Mouse (Mus musculus): ENCODE results near the gene Kat7. TPM values are rescaled to one million over a fixed set of nuclear protein-coding genes. Genes with fewer than 3 reads are reported as not detected.

Kat7 gene
- not detected in 2 replicates for polyA plus RNA-seq (2012; ENCODE audit: insufficient read depth, insufficient read length, low replicate concordance, missing spikeins)

- under 1% methylated on average over 42 of the region's 42 CpGs for WGBS
- H3K4me3 ChIP-seq (ENCODE audit: insufficient read depth, low read depth, low read length) = peak within 1 kb of the TSS; percentile 79
- no peak for TF ChIP-seq CTCF (IDR thresholded peaks at IDR 0.05; ENCODE audit: insufficient read depth, low read depth, low read length)
- peak; percentile 46; the same call in 1 of the 2 replicates for TF ChIP-seq POLR2A (IDR thresholded peaks at IDR 0.05; ENCODE audit: insufficient read depth, low read depth, low read length)
- peak within 1 kb of the TSS; percentile 94 for H3K27ac ChIP-seq (ENCODE audit: insufficient read depth, low read depth, low read length)
- H3K4me1 ChIP-seq (ENCODE audit: control insufficient read depth, insufficient read depth, low read length) = 0 out of 2 replicates have a peak, but pooled peaks cover 4% of the 10 kb centered on the region
These were observed at the start of gene Kat7 for GRCm38 (mm10) chr11:95310007-95310647. Gene Kat7, minus strand, starts transcription at chr11:95310246.

- 73% methylated on average over 3 of the region's 3 CpGs for WGBS
- no peak for TF ChIP-seq POLR2A (IDR thresholded peaks at IDR 0.05; ENCODE audit: insufficient read depth, low read depth, low read length)
- TF ChIP-seq CTCF (IDR thresholded peaks at IDR 0.05; ENCODE audit: insufficient read depth, low read depth, low read length) = no peak
- no peak overlapping the region for H3K4me3 ChIP-seq (ENCODE audit: insufficient read depth, low read depth, low read length)
- no peak overlapping the region for H3K27ac ChIP-seq (ENCODE audit: insufficient read depth, low read depth, low read length)
- H3K4me1 ChIP-seq (ENCODE audit: control insufficient read depth, insufficient read depth, low read length) = peaks cover 28% of the 10 kb centered on the region
These were observed 48.2 kb upstream of the Kat7 start for GRCm38 (mm10) chr11:95358263-95358662.

GRCm38 (mm10) chr11:95356469-95357273, 46.6 kb upstream of the Kat7 start:
- peaks cover 28% of the 10 kb centered on the region for H3K4me1 ChIP-seq (ENCODE audit: control insufficient read depth, insufficient read depth, low read length)
- H3K27ac ChIP-seq (ENCODE audit: insufficient read depth, low read depth, low read length) = peak overlapping the region; percentile 43; the same call in 1 of the 2 replicates
- TF ChIP-seq CTCF (IDR thresholded peaks at IDR 0.05; ENCODE audit: insufficient read depth, low read depth, low read length) = no peak
- no peak for TF ChIP-seq POLR2A (IDR thresholded peaks at IDR 0.05; ENCODE audit: insufficient read depth, low read depth, low read length)
- WGBS = 65% methylated on average over 17 of the region's 17 CpGs
- H3K4me3 ChIP-seq (ENCODE audit: insufficient read depth, low read depth, low read length) = no peak overlapping the region

GRCm38 (mm10) chr11:95356039-95356438, 46.0 kb upstream of the Kat7 start:
- Histone ChIP-seq H3K27ac (ENCODE audit: insufficient read depth, low read depth, low read length) (no peak overlapping the region), H3K4me1 (ENCODE audit: control insufficient read depth, insufficient read depth, low read length) (peaks cover 28% of the 10 kb centered on the region), H3K4me3 (ENCODE audit: insufficient read depth, low read depth, low read length) (no peak overlapping the region)
- WGBS = 85% methylated on average over 7 of the region's 7 CpGs
- TF ChIP-seq CTCF (IDR thresholded peaks at IDR 0.05; ENCODE audit: insufficient read depth, low read depth, low read length) = no peak

- 72% methylated on average over 5 of the region's 5 CpGs for WGBS
- Histone ChIP-seq H3K4me1 (ENCODE audit: control insufficient read depth, insufficient read depth, low read length) (peaks cover 31% of the 10 kb centered on the region), H3K27ac (ENCODE audit: insufficient read depth, low read depth, low read length) (no peak overlapping the region), H3K4me3 (ENCODE audit: insufficient read depth, low read depth, low read length) (no peak overlapping the region)
- TF ChIP-seq CTCF (IDR thresholded peaks at IDR 0.05; ENCODE audit: insufficient read depth, low read depth, low read length) (no peak), POLR2A (IDR thresholded peaks at IDR 0.05; ENCODE audit: insufficient read depth, low read depth, low read length) (no peak)
These were observed 45.6 kb upstream of the Kat7 start for GRCm38 (mm10) chr11:95355661-95356011.

GRCm38 (mm10) chr11:95354945-95355660, 45.1 kb upstream of the Kat7 start:
- Histone ChIP-seq H3K4me3 (ENCODE audit: insufficient read depth, low read depth, low read length) (no peak overlapping the region), H3K27ac (ENCODE audit: insufficient read depth, low read depth, low read length) (no peak overlapping the region), H3K4me1 (ENCODE audit: control insufficient read depth, insufficient read depth, low read length) (peaks cover 35% of the 10 kb centered on the region)
- WGBS = 84% methylated on average over 12 of the region's 12 CpGs
- TF ChIP-seq CTCF (IDR thresholded peaks at IDR 0.05; ENCODE audit: insufficient read depth, low read depth, low read length) (no peak), POLR2A (IDR thresholded peaks at IDR 0.05; ENCODE audit: insufficient read depth, low read depth, low read length) (no peak)

GRCm38 (mm10) chr11:95354228-95354944, 44.3 kb upstream of the Kat7 start:
- no peak overlapping the region for H3K4me3 ChIP-seq (ENCODE audit: insufficient read depth, low read depth, low read length)
- no peak for TF ChIP-seq CTCF (IDR thresholded peaks at IDR 0.05; ENCODE audit: insufficient read depth, low read depth, low read length)
- 92% methylated on average over 14 of the region's 14 CpGs for WGBS
- H3K4me1 ChIP-seq (ENCODE audit: control insufficient read depth, insufficient read depth, low read length) = peaks cover 36% of the 10 kb centered on the region
- no peak overlapping the region for H3K27ac ChIP-seq (ENCODE audit: insufficient read depth, low read depth, low read length)

GRCm38 (mm10) chr11:95353226-95353625, 43.2 kb upstream of the Kat7 start:
- Histone ChIP-seq H3K4me3 (ENCODE audit: insufficient read depth, low read depth, low read length) (no peak overlapping the region), H3K27ac (ENCODE audit: insufficient read depth, low read depth, low read length) (no peak overlapping the region), H3K4me1 (ENCODE audit: control insufficient read depth, insufficient read depth, low read length) (peaks cover 30% of the 10 kb centered on the region)
- TF ChIP-seq POLR2A (IDR thresholded peaks at IDR 0.05; ENCODE audit: insufficient read depth, low read depth, low read length) (no peak), CTCF (IDR thresholded peaks at IDR 0.05; ENCODE audit: insufficient read depth, low read depth, low read length) (no peak)
- WGBS = 92% methylated on average over 9 of the region's 9 CpGs
